Mouse (Mus musculus): Measurements from ENCODE around the gene Tle6. TPM values are rescaled to one million over a fixed set of nuclear protein-coding genes. Genes with fewer than 3 reads are reported as not detected.

The Tle6 gene
- polyA plus RNA-seq, 1 experiment from 2014 or later: 4.2 TPM

DNA sequence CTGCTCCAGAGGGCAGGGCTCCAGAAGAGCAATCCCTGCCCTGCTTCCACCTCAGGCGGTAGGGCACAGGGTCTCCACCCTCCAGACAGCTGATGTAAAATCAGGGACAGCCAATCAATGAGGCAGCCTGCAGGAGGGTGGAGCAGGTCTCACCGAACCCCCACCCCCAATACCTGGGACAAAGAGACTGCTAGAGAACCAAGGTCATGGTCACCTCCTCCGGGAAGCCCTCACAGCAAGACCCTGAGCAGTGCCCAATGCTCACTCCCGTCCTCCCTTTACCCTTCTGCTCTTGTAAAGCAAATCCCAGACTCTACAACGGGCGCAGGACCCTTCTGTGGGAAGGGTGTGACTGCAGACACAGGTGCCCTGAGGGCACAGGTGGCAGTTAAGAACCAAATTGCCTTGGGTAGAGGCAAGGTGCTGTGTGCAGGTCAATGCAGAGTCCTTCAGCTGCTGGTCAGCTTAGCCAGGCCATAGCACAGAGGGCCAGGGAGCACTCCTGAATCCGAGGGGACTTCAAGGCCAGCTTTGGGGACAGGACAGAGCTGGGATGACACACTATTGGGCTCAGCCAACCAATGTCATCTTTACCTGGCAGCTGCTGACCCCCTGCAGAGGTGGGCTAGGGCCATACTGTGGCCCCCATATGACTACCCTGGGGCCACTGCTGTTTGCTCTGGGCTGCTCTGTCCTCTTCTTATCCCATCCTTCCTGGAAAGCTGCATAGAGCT, 58.0 kb downstream of the Tle6 start:
- Histone ChIP-seq H3K4me3 (peak overlapping the region; percentile 97), H3K36me3 (peaks cover 17% of the 10 kb centered on the region), H3K9ac (peak overlapping the region; percentile 99), H3K27me3 (no peaks in the 10 kb centered on the region), H3K27ac (no peak overlapping the region), H3K9me3 (no peaks in the 10 kb centered on the region), H3K4me2 (peak overlapping the region; percentile 98), H3K4me1 (replicated peaks) (peaks cover 44% of the 10 kb centered on the region)
- WGBS: 79% methylated on average over 7 of the region's 7 CpGs
- ATAC-seq (ENCODE audit: low FRiP score): no peak

DNA sequence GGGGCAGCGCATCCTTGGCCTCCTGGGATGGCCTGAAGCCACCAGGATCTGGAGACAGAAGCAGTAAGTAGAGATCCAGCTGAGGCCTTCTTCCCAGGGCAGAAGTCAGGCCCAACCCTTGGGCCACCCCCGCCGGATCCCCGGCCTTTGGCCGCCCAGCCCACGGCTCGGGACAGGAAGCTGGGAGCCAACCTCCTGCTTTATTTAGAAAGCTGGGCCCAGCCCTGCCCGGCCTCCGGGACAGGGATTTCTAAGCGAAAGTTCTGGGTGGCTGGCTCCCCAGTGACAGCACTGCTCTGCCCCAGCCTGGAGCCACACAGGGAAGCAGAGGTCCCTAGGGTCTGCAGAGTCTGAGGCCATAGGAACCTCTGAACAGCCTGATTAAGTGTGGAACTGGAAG, 59.1 kb downstream of the Tle6 start:
- Histone ChIP-seq H3K36me3 (peaks cover 20% of the 10 kb centered on the region), H3K27ac (no peak overlapping the region), H3K27me3 (no peaks in the 10 kb centered on the region), H3K9ac (peak overlapping the region; percentile 99), H3K9me3 (no peaks in the 10 kb centered on the region), H3K4me2 (0 out of 2 replicates have a peak overlapping the region, but pooled peaks have one; percentile 8), H3K4me3 (no peak overlapping the region), H3K4me1 (replicated peaks) (peaks cover 44% of the 10 kb centered on the region)
- 87% methylated on average over 10 of the region's 10 CpGs for WGBS
- no peak for ATAC-seq (ENCODE audit: low FRiP score)

DNA sequence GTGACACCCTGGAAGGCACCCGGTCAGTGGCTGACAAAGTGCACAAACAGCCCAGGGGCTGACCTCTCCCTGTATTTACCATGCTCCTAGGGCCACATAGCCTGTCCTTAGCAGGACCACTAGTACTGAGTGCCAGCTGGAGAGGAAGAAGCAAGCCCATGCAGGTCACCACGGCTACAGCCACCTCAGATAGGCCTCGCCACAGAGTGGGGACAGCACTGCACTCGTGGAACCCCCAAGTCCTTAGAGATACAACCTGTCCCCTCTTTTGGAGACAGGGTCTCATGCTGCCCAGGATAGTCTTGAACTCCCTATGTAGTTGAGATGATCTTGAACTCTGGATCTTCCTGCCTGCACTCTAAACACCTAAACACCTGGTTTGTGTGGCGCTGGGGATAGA, 59.5 kb downstream of the Tle6 start:
- Histone ChIP-seq H3K9ac (peak overlapping the region; percentile 99), H3K27me3 (no peaks in the 10 kb centered on the region), H3K4me1 (replicated peaks) (peaks cover 44% of the 10 kb centered on the region), H3K4me2 (0 out of 2 replicates have a peak overlapping the region, but pooled peaks have one; percentile 8), H3K4me3 (no peak overlapping the region), H3K9me3 (no peaks in the 10 kb centered on the region), H3K36me3 (peaks cover 20% of the 10 kb centered on the region), H3K27ac (no peak overlapping the region)
- 91% methylated on average over 5 of the region's 5 CpGs for WGBS
- no peak for ATAC-seq (ENCODE audit: low FRiP score)

Other genes with a start within 250 kb of the Tle6 start
- gene Mfsd12, start 243.6 kb downstream of the Tle6 start, polyA plus RNA-seq (2015; fragmentation: Nextera tagmentation; extraction: Ambion mirVana): 11.9 and 12.4 TPM in 2 replicates
- 1.0 and 1.1 TPM in 2 replicates for gene 4930404N11Rik, start 235.3 kb downstream of the Tle6 start, polyA plus RNA-seq (2015; fragmentation: Nextera tagmentation; extraction: Ambion mirVana)
- 121 and 126 TPM in 2 replicates for gene Fzr1, start 222.6 kb downstream of the Tle6 start, polyA plus RNA-seq (2015; fragmentation: Nextera tagmentation; extraction: Ambion mirVana)
- gene Dohh, start 216.6 kb downstream of the Tle6 start, polyA plus RNA-seq (2015; fragmentation: Nextera tagmentation; extraction: Ambion mirVana): 72.1 and 74.8 TPM in 2 replicates
- gene Gm48551, start 216.6 kb downstream of the Tle6 start, polyA plus RNA-seq (2015; fragmentation: Nextera tagmentation; extraction: Ambion mirVana): 6.5 and 8.1 TPM in 2 replicates
- gene Gm48552, start 212.1 kb downstream of the Tle6 start, polyA plus RNA-seq (2015; fragmentation: Nextera tagmentation; extraction: Ambion mirVana): 2.0 and 2.3 TPM in 2 replicates
- 1.8 TPM in 2 replicates for gene Smim24, start 208.0 kb downstream of the Tle6 start, polyA plus RNA-seq (2015; fragmentation: Nextera tagmentation; extraction: Ambion mirVana)
- 21.3 and 22.4 TPM in 2 replicates for gene Nfic, start 145.4 kb downstream of the Tle6 start, polyA plus RNA-seq (2015; fragmentation: Nextera tagmentation; extraction: Ambion mirVana)
- 61.3 and 69.0 TPM in 2 replicates for gene Celf5, start 118.4 kb downstream of the Tle6 start, polyA plus RNA-seq (2015; fragmentation: Nextera tagmentation; extraction: Ambion mirVana)
- gene Ncln, start 104.7 kb downstream of the Tle6 start, polyA plus RNA-seq (2015; fragmentation: Nextera tagmentation; extraction: Ambion mirVana): 56.0 and 62.1 TPM in 2 replicates
- gene S1pr4, start 100.9 kb downstream of the Tle6 start, polyA plus RNA-seq (2015; fragmentation: Nextera tagmentation; extraction: Ambion mirVana): 0.93 and 0.95 TPM in 2 replicates
- 1.2 and 1.7 TPM in 2 replicates for gene Gna15, start 76.8 kb downstream of the Tle6 start, polyA plus RNA-seq (2015; fragmentation: Nextera tagmentation; extraction: Ambion mirVana)
- gene Gna11, start 55.9 kb downstream of the Tle6 start, polyA plus RNA-seq (2015; fragmentation: Nextera tagmentation; extraction: Ambion mirVana): 79.8 and 82.4 TPM in 2 replicates
- gene Aes, start 41.6 kb downstream of the Tle6 start, polyA plus RNA-seq (2015; fragmentation: Nextera tagmentation; extraction: Ambion mirVana): 545 and 558 TPM in 2 replicates
- 27.7 and 28.9 TPM in 2 replicates for gene Tle2, start 26.5 kb downstream of the Tle6 start, polyA plus RNA-seq (2015; fragmentation: Nextera tagmentation; extraction: Ambion mirVana)
- gene BC025920, start 5.2 kb upstream of the Tle6 start, polyA plus RNA-seq (2015; fragmentation: Nextera tagmentation; extraction: Ambion mirVana): 1.8 and 2.7 TPM in 2 replicates
- 57.7 and 63.8 TPM in 2 replicates for gene Sirt6, start 26.7 kb upstream of the Tle6 start, polyA plus RNA-seq (2015; fragmentation: Nextera tagmentation; extraction: Ambion mirVana)
- gene Ankrd24, start 27.5 kb upstream of the Tle6 start, polyA plus RNA-seq (2015; fragmentation: Nextera tagmentation; extraction: Ambion mirVana): 11.7 and 13.5 TPM in 2 replicates
- 6.2 and 6.4 TPM in 2 replicates for gene Gm10778, start 48.0 kb upstream of the Tle6 start, polyA plus RNA-seq (2015; fragmentation: Nextera tagmentation; extraction: Ambion mirVana)
- gene Zfp433, start 103.8 kb upstream of the Tle6 start, polyA plus RNA-seq (2015; fragmentation: Nextera tagmentation; extraction: Ambion mirVana): 17.5 and 18.3 TPM in 2 replicates
- gene Gm3055, start 170.1 kb upstream of the Tle6 start, polyA plus RNA-seq (2015; fragmentation: Nextera tagmentation; extraction: Ambion mirVana): 16.6 and 16.7 TPM in 2 replicates
- 2.6 and 3.4 TPM in 2 replicates for gene Gm4767, start 211.1 kb upstream of the Tle6 start, polyA plus RNA-seq (2015; fragmentation: Nextera tagmentation; extraction: Ambion mirVana)